Mouse (Mus musculus): Measurements from ENCODE around the gene Ranbp17.

GRCm38 (mm10) chr11:33404651-33405050, 108.9 kb downstream of the Ranbp17 start:
- TF ChIP-seq CTCF (IDR thresholded peaks at IDR 0.05; ENCODE audit: low read depth): no peak
- no peak for TF ChIP-seq EP300 (IDR thresholded peaks at IDR 0.05; ENCODE audit: low read depth)

Measured in heart, postnatal 0 days (tissue).